Mouse (Mus musculus) large intestine, adult 2 months (tissue): Measurements from ENCODE around the gene Scgb1b30. TPM values are rescaled to one million over a fixed set of nuclear protein-coding genes. Genes with fewer than 3 reads are reported as not detected.

Source experiments
- polyA plus RNA-seq: library from polyadenylated mRNA; depleted of rRNA; stranded (reverse); fragments of >200 nt; gene quantifications from 2 replicates; pipeline ENCODE4 v1.2.3, GENCODE M21; 2012; rRNA removed

Gene Scgb1b30
- polyA plus RNA-seq, 1 experiment: not detected

Other genes starting within 250 kb of the Scgb1b30 start
- gene Scgb2b26, start 150.4 kb upstream of the Scgb1b30 start, polyA plus RNA-seq: not detected in 2 replicates
- gene Scgb2b27, start 81.5 kb upstream of the Scgb1b30 start, polyA plus RNA-seq: not detected in 2 replicates
- gene Scgb1b27, start 73.9 kb upstream of the Scgb1b30 start, polyA plus RNA-seq: not detected in 2 replicates
- 14.5 and 18.1 TPM in 2 replicates for gene Wtip, start 37.8 kb downstream of the Scgb1b30 start, polyA plus RNA-seq
- 29.6 and 38.2 TPM in 2 replicates for gene Uba2, start 74.2 kb downstream of the Scgb1b30 start, polyA plus RNA-seq
- gene Pdcd2l, start 101.2 kb downstream of the Scgb1b30 start, polyA plus RNA-seq: 17.8 and 20.1 TPM in 2 replicates
- 315 and 366 TPM in 2 replicates for gene Gpi1, start 134.9 kb downstream of the Scgb1b30 start, polyA plus RNA-seq
- not detected in 2 replicates for gene Gm6096, start 155.6 kb downstream of the Scgb1b30 start, polyA plus RNA-seq
- 8.5 and 14.6 TPM in 2 replicates for gene 4931406P16Rik, start 218.1 kb downstream of the Scgb1b30 start, polyA plus RNA-seq